Mouse (Mus musculus) kidney, adult 2 months (tissue): ENCODE results near the gene Ebf1.

ENCODE experiments used
- CTCF ChIP-seq: fragments of 200-500 bp; conservative IDR thresholded peaks from 2 replicates; pipeline ENCODE4 v1.5.1; 2011; ENCODE audit warnings: low read depth, mild to moderate bottlenecking, control low read depth, low read length, moderate library complexity, mixed read lengths; ENCODE audit not compliant: insufficient read depth, insufficient read length
- POLR2A ChIP-seq: fragments of 200-500 bp; IDR thresholded peaks from one replicate; pipeline ENCODE4 v1.6.1; 2011; ENCODE audit warnings: low read depth, low read length, control low read depth

DNA sequence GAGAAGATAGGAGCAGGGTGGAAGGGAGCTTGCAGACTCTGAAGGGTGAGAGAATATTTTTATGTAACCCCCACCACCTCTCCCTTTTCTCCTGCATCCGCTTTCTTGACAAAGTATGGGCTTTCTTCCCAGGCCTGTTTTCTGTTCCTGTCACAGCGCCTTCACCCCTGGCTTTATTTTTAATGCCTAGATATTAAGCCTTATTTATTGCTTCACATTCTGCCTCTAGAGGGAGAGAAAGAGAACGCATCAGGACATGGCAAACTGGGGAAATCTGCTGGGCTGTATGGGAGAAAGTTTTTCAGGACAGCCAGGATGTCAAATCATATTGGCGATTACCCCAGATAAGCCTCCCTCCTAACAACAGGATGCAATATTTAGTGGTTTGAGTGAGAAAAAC, 49.6 kb downstream of the Ebf1 start:
- TF ChIP-seq CTCF, result no peak
- TF ChIP-seq POLR2A, result no peak
